Mouse (Mus musculus): ENCODE data around the gene Adam12.

GRCm38 (mm10) chr7:133947360-133947759 lies 284.6 kb downstream of the Adam12 start:
- TF ChIP-seq ZNF384 (IDR thresholded peaks at IDR 0.05; ENCODE audit: low read depth, low read length) (no peak), ZC3H11A (IDR thresholded peaks at IDR 0.05; ENCODE audit: borderline replicate concordance, low read depth, low read length) (no peak), CHD2 (IDR thresholded peaks at IDR 0.05; ENCODE audit: low read depth, low read length) (no peak), MAFK (IDR thresholded peaks at IDR 0.05; ENCODE audit: insufficient read depth, low read depth, low read length) (no peak)

All from ES-E14 (cell line).